Mouse (Mus musculus): ENCODE data around the gene Dusp9. TPM values are rescaled to one million over a fixed set of nuclear protein-coding genes. Genes with fewer than 3 reads are reported as not detected.

Gene Dusp9
- total RNA-seq (2021) = not detected
- long read RNA-seq, experiment 1 = 0 reads
- long read RNA-seq, experiment 2 = 0 reads

DNA sequence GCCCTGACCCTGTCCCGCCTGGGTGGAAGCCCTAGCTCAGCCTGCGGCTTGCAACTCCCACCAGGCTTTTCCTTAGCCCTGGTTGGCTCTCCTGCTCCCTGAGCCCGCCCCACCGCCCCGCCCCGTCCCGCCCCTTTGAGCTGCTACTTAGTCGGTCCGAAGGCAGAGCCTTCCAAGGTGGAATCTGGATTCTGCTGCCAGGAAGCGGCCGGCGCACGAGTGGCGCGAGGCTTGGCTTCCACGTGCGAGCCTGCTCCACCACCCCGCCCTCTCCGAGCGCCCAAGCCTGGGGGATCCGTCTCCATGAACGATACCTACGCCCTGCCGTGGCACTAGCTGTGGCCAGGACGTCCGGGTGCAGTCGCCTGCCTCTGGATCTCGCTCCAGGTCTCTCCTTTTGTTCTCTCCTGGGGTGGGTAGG, at the start of gene Dusp9:
Gene Dusp9 (plus strand): TSS at position 165 of the 421 bp plus-strand sequence.
- DNase-seq (ENCODE audit: low spot score) = peak; percentile 17

DNA sequence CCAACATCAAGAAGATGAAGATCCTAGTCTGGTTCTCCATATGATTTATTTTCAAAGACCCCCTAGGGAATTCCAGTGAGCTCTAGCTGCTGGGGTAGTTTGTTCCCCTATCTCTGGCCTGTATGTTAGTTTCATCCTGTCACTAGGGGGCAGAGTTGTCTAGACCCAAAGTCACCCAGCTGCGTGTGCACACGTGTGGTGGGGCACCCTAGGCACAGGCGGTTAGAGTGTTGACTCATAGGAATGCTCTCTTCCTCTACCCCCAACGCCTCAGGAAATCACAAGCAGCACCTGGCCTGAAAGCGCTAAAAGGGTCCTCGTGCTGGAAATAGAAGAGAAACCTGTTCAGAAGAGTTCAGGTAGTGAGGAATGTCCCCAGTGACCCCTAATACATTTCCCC, 46.0 kb upstream of the Dusp9 start:
- peak; percentile 21 for DNase-seq (ENCODE audit: low spot score)

GRCm38 (mm10) chrX:73594451-73595121, 44.6 kb upstream of the Dusp9 start:
- DNase-seq (ENCODE audit: low spot score) = no peak

DNA sequence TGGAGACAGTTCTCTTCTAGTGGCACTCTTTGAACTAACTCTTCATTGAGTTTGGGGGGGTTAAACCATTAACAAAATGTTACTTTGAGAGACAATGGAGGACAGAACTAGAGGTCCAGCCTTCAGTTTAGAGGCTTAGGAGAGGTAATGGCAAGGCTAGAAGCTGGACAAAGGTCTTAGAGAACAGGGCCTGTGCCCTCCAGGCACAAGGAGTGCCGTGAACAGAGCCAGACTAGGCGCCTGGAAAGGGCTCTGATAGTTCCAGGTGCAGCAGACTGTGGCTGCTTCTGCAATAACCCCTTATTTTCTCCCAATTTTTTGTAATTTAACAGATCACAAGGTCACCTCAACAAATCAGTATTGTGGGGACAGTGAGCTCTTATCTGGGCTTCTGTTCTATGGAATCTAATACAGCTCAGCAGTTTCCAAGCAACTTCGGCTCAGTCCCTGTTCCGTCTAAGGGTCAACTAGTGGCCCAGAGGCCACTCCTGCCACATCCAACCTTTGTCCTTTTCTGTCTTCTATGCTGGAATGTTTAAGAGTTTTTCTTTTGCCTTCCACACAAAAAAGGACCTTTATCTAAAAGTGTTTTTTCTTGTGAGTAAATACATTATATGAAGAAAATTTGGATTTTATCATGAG, 43.8 kb upstream of the Dusp9 start:
- no peak for DNase-seq (ENCODE audit: low spot score)

- no peak for DNase-seq (ENCODE audit: low spot score)
Observed at GRCm38 (mm10) chrX:73601456-73601855, 37.8 kb upstream of the Dusp9 start.

DNA sequence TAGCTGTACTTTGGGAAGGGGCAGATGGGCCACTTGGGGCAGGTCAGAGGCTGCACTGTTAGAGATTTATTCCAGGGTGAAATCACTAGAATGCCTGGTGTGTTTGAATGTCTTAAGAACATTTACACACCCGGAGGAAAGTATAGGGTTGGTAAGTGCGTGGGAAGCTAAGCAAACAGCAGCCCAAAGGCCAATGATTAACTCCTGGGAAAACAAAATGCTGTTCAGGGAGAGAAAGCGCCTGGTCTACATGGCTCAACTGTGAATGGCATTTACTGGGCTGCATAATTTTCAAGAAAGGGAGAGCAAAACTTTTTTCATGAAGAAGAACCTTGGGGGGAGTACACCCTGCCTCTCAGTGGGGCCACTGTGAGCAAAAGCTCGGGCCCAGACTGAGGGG, 25.6 kb upstream of the Dusp9 start:
- no peak for DNase-seq (ENCODE audit: low spot score)

DNA sequence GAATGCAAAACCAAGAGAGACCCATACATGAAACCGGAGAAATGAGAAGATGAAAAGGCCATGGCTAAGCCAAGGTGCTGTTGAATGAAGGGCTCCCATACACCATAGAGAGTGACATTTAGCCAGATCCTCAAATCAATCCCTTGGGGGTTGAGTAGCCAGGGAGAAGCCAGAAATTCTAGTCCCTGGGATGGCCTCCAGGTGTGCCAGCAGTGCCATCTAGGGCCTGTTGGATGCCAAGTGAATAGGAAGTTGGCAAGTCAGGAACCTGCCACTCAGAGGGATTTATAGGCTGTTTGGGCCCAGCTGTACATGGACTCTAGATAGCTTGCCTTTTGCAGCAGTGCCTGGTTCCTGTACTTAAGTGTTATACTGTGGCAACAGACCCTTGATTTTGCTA, 23.3 kb upstream of the Dusp9 start:
- DNase-seq (ENCODE audit: low spot score) = peak; percentile 50

- DNase-seq (ENCODE audit: low spot score) = no peak
Observed at GRCm38 (mm10) chrX:73619401-73619800, 19.8 kb upstream of the Dusp9 start.

DNA sequence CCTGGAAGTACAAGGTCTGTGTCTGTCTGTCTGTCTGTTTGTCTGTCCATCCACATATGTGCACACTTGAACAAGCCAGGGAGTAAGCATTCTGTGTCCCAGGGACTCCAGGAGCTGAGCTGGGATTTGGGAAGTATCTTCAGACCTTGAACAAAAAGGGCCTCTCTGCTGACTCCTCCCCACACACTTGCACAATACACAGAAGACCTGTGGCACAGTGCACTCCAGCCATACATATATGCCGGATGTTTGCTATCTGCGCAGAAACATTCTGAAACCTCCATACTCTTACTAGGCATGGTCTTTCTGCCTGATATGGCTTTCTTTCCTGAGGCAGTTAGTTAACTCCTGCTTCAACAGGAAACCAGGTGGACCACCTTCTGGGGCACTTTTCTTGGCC, 19.3 kb upstream of the Dusp9 start:
- DNase-seq (ENCODE audit: low spot score) = no peak

GRCm38 (mm10) chrX:73626981-73627380, 12.2 kb upstream of the Dusp9 start:
- peak; percentile 49 for DNase-seq (ENCODE audit: low spot score)

DNA sequence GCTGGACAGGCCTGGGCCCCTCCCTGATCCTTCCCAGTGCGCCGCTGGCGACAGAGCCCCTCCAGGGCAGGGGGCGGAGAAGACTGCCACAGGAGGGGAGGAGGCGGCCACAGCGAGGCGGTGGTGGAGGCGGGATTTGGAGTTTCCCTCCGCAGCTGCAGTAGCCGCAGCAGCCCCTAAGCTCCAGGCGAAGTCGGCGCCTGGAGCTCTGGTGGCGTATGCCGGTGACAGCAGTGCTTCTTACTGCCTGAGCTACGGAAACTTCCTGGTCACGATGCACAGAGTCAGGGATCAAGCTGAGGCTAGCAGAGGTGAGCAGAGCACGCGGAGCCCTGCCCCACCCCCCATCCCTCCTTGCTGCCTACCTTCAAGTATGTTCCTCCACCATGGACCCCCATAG, 3.8 kb upstream of the Dusp9 start:
- no peak for DNase-seq (ENCODE audit: low spot score)

DNA sequence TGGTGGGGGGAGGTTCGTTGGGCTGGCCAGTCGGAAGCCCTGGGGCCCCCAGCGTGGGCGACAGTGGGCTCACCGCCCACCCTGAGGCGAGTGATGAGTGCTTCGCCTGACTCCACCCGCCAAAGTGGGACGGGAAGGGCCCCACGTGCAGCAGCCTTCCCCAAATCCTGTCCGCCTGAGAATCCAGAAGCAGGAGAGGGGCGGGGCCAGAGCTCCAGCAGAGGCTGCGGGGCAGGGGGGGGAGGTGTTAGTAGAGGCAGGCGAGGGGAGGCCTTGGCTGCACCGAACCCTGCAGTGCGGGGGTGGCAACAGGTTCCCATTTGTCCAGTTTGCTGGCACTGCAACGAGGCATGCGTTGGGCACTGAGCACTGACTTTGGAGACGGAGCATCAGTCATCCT, 1.8 kb upstream of the Dusp9 start:
- no peak for DNase-seq (ENCODE audit: low spot score)

- DNase-seq (ENCODE audit: low spot score) = no peak
Observed at GRCm38 (mm10) chrX:73639901-73640469, 766 bp downstream of the Dusp9 start.

DNA sequence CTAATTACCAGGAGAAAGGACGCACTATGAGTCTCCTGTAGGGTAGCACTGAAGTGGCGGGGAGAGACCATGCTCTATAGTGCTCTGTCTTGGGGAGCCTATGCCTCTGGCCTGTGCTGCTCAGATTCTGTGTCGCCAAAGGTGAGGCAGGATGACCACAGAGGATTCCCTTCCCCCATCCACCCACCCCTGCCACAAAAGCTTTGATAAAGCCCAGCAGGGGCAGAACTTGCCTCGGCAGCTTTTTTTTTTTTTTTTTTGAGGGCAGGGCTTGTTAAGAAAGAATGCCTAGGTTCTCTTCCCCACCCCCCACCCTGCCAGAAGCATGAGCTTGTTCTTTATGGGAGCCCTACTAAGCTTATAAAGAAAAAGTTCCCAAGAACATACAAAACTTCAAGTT, 5.9 kb downstream of the Dusp9 start:
- DNase-seq (ENCODE audit: low spot score) = no peak

GRCm38 (mm10) chrX:73650869-73651268, 11.7 kb downstream of the Dusp9 start:
- no peak for DNase-seq (ENCODE audit: low spot score)

DNA sequence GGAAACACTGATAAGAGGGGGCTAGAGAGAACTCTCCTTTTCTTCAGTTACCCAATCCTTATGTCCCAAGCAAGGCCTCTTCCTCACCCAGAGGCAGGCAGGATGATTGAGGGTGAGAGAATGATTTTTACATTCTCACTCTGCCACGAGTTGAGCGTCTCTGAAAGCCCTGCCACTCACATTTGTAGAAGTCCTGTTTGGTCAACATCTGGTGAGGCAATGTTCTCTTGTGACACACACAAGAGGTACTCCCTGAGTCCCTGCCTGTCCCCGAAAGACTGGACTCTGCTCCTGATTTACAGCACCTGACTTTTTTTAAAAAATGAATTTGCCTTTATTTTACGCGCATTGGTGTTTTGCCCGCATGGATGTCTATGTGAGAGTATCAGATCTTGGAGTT, 14.2 kb downstream of the Dusp9 start:
- no peak for DNase-seq (ENCODE audit: low spot score)

GRCm38 (mm10) chrX:73654177-73654576, 15.0 kb downstream of the Dusp9 start:
- peak; percentile 71 for DNase-seq (ENCODE audit: low spot score)

GRCm38 (mm10) chrX:73655529-73655928, 16.3 kb downstream of the Dusp9 start:
- no peak for DNase-seq (ENCODE audit: low spot score)

DNA sequence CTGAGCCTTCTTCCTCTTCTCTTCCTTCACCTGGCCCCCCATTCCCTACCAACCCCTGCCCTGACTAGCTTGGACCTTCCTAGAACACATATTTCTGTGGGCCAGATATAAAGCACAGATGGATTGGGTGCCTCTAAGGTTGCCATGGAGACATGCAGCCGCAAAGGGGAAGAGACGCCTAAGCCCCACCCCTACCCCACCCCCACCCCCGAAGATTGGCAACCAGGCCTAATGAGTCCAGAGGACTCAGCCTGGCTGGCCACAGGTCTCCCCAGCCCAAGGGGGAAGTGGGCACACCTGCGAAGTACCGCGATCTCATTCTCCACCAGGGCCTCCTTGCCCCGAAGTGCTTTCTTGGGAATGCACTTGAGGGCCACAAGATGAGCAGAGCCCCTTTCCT, 19.2 kb downstream of the Dusp9 start:
- no peak for DNase-seq (ENCODE audit: low spot score)

DNA sequence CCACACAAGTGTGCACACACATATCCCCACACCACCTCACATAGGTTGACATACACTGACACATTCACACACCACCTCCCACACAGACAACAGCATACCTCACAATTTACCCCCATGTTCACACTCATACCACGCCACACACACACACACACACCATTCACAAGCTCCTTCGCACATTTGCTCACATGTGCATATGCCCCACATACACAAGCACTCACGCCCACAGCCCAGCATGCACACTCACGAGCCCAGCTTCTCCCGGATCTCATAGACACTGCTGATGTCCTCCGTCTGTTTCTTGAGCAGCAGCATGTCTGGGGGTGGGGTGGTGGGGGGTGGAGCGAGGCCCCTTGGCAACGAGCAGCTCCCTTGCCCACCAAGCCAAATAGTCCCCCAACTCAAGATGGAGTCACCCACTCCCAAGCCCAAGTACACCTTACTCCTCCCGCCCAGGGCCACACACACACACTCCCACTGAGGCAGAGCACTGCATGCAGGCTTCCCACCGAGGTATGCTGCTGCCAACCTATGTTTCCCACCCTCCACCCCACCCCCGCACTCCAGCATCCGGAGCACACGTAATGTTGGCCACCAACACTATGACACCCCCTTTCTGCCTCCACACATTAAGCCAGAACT, 19.8 kb downstream of the Dusp9 start:
- DNase-seq (ENCODE audit: low spot score) = no peak

DNA sequence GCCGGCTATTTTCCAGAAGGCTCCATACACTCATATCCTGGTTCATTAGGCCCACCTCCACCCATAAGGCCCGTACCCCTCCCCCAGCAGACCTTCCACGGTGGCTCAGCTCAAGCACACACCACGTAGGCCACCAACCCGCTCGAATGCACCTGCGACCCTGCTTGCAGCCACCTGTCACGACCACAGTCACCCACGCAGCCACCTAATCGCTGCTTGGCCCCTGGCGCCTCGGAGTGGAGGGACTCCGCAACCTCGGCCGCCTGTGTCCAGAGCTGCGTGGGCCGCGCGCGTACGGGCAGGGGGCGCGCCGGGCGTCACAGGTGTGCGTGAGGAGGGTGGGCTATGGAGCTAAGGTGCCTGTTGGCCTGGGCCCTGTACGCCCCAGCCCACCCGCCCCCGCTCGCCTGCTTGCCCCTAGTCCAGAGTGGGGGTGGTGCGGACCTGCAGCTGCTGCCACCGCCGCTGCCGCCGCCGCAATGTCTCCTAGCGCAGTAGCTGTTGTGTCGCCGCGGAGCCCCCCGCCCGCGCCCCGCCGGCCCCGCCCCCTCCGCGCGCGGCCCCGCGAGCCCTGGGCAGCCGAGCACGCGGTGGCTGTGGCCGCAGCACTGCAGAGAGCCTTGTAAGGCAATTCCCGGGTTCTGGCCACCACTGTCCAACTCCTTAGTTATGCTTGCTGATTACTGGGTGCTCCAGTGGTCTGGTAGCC, 20.5 kb downstream of the Dusp9 start, which contains the start of gene Pnck:
Gene Pnck (minus strand): TSS at position 543 of the 709 bp plus-strand sequence.
- DNase-seq (ENCODE audit: low spot score) = no peak

DNA sequence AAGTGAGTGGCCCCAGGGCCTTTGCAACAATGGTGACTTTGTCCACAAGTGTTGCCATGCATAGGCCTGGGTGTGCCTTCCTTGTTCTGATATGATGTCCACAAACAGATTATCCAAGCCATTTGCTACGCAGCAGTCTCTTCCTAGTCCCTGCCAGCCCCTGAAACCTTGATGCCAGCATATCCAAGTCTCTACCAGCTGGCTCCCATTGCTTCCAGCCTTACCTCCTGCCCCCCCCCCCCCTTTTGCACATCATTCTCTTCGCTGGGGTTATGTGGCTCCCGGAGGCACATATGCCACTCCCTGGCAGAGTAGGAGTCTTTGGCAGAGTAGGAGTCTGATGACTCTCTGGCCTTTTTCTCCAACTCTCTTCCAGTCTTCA, 21.1 kb downstream of the Dusp9 start:
- no peak for DNase-seq (ENCODE audit: low spot score)

Data from gastrocnemius, adult 18-20 months (tissue).